Mouse (Mus musculus) lung, adult 2 months (tissue): ENCODE data around the gene Dus2.

Experiments used
- CTCF ChIP-seq: fragments of 200-500 bp; IDR thresholded peaks from 2 replicates; pipeline ENCODE4 v1.5.1; 2011; ENCODE audit warnings: mild to moderate bottlenecking, low read length, control low read depth; ENCODE audit not compliant: insufficient read depth
- POLR2A ChIP-seq: fragments of 200-500 bp; IDR thresholded peaks from 2 replicates; pipeline ENCODE4 v1.6.1; 2011; ENCODE audit warnings: low read depth, mild to moderate bottlenecking, control low read depth, low read length, borderline replicate concordance; ENCODE audit errors: extremely low read depth

- peak; percentile 97 for TF ChIP-seq CTCF
- no peak for TF ChIP-seq POLR2A
These were observed 31.3 kb downstream of the Dus2 start for GRCm38 (mm10) chr8:106022483-106022882.
